Comparison of ENCODE assay signal across 21 mouse cellular contexts in genomic region chr16:24859509-24860140, GRCm38 (mm10).
DNase-seq lines count a peak whose midpoint lies in the region; ATAC-seq and TF ChIP-seq lines count a peak whose summit lies in the region.
"Had no signal": no experiment of that assay in that cellular context is flagged by ENCODE, and none has a peak within 500 bp of the region (broad histone marks: within the 10 kb centered on the region; RNA-seq: fewer than 3 reads in every experiment).

No protein-coding gene starts in this region.

- peak; percentile 52 for ATAC-seq in inflammation-experienced regulatory T-cells, adult 6 months
- ATAC-seq: forebrain, postnatal 0 days; intestine, embryonic 15.5 days; lung, postnatal 0 days had no signal

- TF ChIP-seq CTCF in bone marrow, adult 2 months (IDR thresholded peaks at IDR 0.05; ENCODE audit: control insufficient read depth, insufficient read depth, low read length), result no peak

- DNase-seq in CD4-positive helper T cell, adult 2 months (ENCODE audit: low read depth, low spot score), result peak; percentile 32
- peak; percentile 58 for DNase-seq in splenic B cell, adult 2 months (ENCODE audit: low read depth, low spot score)
- DNase-seq in spleen, postnatal 36 days (ENCODE audit: low spot score in 2 of 2), result no peak
- DNase-seq in spleen, postnatal 4 days (ENCODE audit: low spot score in 2 of 2), result no peak
- no peak for DNase-seq in urinary bladder, postnatal 4 days (ENCODE audit: low spot score in 2 of 2)
- DNase-seq: adrenal gland, postnatal 10 days; cerebellum, postnatal 10 days; forebrain, postnatal 0 days; gastrocnemius, postnatal 36 days; heart, postnatal 36 days; kidney, postnatal 10 days; liver; retina, postnatal 1 day had no signal

- peak overlapping the region; percentile 31 for H3K4me3 ChIP-seq in bone marrow, adult 2 months (replicated peaks; ENCODE audit: control insufficient read depth, low read depth, low read length)
- H3K4me3 ChIP-seq: forebrain, embryonic 10.5 days; hindbrain, embryonic 13.5 days; intestine, embryonic 15.5 days; limb, embryonic 10.5 days; midbrain, embryonic 12.5 days had no signal

- H3K27ac ChIP-seq in bone marrow, adult 2 months (ENCODE audit: control insufficient read depth, insufficient read depth, low read depth, low read length, poor library complexity), result no peak overlapping the region
- H3K27ac ChIP-seq: forebrain, embryonic 10.5 days; hindbrain, embryonic 13.5 days; intestine, embryonic 15.5 days; limb, embryonic 10.5 days; midbrain, embryonic 12.5 days had no signal

- no peaks in the 10 kb centered on the region for H3K36me3 ChIP-seq in splenic B cell, adult 2 months (ENCODE audit: control insufficient read depth, insufficient read depth, low read length, poor library complexity, severe bottlenecking)
- H3K36me3 ChIP-seq: forebrain, embryonic 10.5 days; hindbrain, embryonic 13.5 days; intestine, embryonic 15.5 days; limb, embryonic 10.5 days; midbrain, embryonic 12.5 days had no signal

- no peak for TF ChIP-seq POLR2A in bone marrow, adult 2 months (IDR thresholded peaks at IDR 0.05; ENCODE audit: borderline replicate concordance, control insufficient read depth, low read depth, low read length)

- no peaks in the 10 kb centered on the region for H3K27me3 ChIP-seq in splenic B cell, adult 2 months (ENCODE audit: control insufficient read depth, insufficient read depth, low read length, poor library complexity, severe bottlenecking)
- H3K27me3 ChIP-seq: hindbrain, embryonic 13.5 days; intestine, embryonic 15.5 days; midbrain, embryonic 12.5 days had no signal

- peaks cover 2% of the 10 kb centered on the region; the same call in 1 of the 2 replicates for H3K4me1 ChIP-seq in bone marrow, adult 2 months (ENCODE audit: control insufficient read depth, insufficient read depth, low read length)
- H3K4me1 ChIP-seq: hindbrain, embryonic 13.5 days; intestine, embryonic 15.5 days; midbrain, embryonic 12.5 days had no signal

- WGBS in bone marrow, adult 2 months, result 30% methylated on average over 9 of the region's 9 CpGs

Comparison
In these comparisons a context has a peak if more than half of its experiments do, and no peak if none do; other contexts are left out.
1. DNase-seq: peak in CD4-positive helper T cell, adult 2 months (single experiment) and splenic B cell, adult 2 months (single experiment); none in spleen, postnatal 36 days (0 of 2), spleen, postnatal 4 days (0 of 2) and urinary bladder, postnatal 4 days (0 of 2).